Mouse (Mus musculus) NIH3T3 (cell line): Measurements from ENCODE around the gene Bsg.
"Not testable (repeated sequence)": the region's sequence is repeated elsewhere in the genome, so short reads cannot be mapped to it uniquely, and the experiment has no call there.

Experiments
- DNase-seq: peaks from one replicate; pipeline ENCODE4 v3.0.0-alpha.2; 2012; ENCODE audit warnings: low read depth

The Bsg gene

GRCm38 (mm10) chr10:79733847-79734246 is 29.6 kb downstream of the Bsg start:
- DNase-seq: no peak

GRCm38 (mm10) chr10:79735361-79735760 is 31.1 kb downstream of the Bsg start:
- DNase-seq: no peak

GRCm38 (mm10) chr10:79736706-79737105 is 32.4 kb downstream of the Bsg start:
- DNase-seq: no peak

GRCm38 (mm10) chr10:79738259-79738658 is 34.0 kb downstream of the Bsg start:
- DNase-seq: no peak

- DNase-seq: peak; percentile 37
Observed at GRCm38 (mm10) chr10:79739234-79739633, 34.9 kb downstream of the Bsg start.

- no peak for DNase-seq
Observed at GRCm38 (mm10) chr10:79740863-79741262, 36.6 kb downstream of the Bsg start.

- no peak for DNase-seq
Observed at GRCm38 (mm10) chr10:79743161-79743560, 38.9 kb downstream of the Bsg start.

- DNase-seq: no peak
Observed at GRCm38 (mm10) chr10:79743650-79744365, 39.5 kb downstream of the Bsg start.

GRCm38 (mm10) chr10:79745411-79745810 is 41.1 kb downstream of the Bsg start:
- no peak for DNase-seq

- peak; percentile 99 for DNase-seq
Observed at GRCm38 (mm10) chr10:79745898-79746773, 41.8 kb downstream of the Bsg start, which contains the start of gene Polrmt. Polrmt (minus strand) TSS chr10:79746581.

GRCm38 (mm10) chr10:79746774-79747151 is 42.5 kb downstream of the Bsg start:
- DNase-seq: no peak

GRCm38 (mm10) chr10:79748496-79748895 is 44.2 kb downstream of the Bsg start:
- DNase-seq: no peak

- DNase-seq: no peak
Observed at GRCm38 (mm10) chr10:79754856-79755516, 50.7 kb downstream of the Bsg start, which contains the start of gene Fgf22. Fgf22 (plus strand) TSS chr10:79755076.

GRCm38 (mm10) chr10:79755854-79756253 is 51.6 kb downstream of the Bsg start:
- no peak for DNase-seq

- no peak for DNase-seq
Observed at GRCm38 (mm10) chr10:79756660-79757059, 52.4 kb downstream of the Bsg start.

GRCm38 (mm10) chr10:79759675-79760074 is 55.4 kb downstream of the Bsg start:
- not testable (repeated sequence) for DNase-seq

GRCm38 (mm10) chr10:79760603-79761143 is 56.4 kb downstream of the Bsg start:
- no peak for DNase-seq
